Mouse (Mus musculus) lung, adult 2 months (tissue): ENCODE results near the gene Lrrc74a. TPM values are rescaled to one million over a fixed set of nuclear protein-coding genes. Genes with fewer than 3 reads are reported as not detected.

Source experiments
- DNase-seq: peaks from one replicate; pipeline ENCODE4 v3.0.0; 2022
- H3K4me1 ChIP-seq: fragments of 200-500 bp; 2 replicates; pipeline ENCODE4 v1.6.1; 2011; ENCODE audit warnings: low read length; ENCODE audit not compliant: control insufficient read depth, insufficient read depth
- H3K4me3 ChIP-seq: fragments of 200-500 bp; replicated peaks from 2 replicates; pipeline ENCODE3; 2011; ENCODE audit warnings: low read depth, mild to moderate bottlenecking, control low read depth, low read length; ENCODE audit errors: extremely low read depth
- CTCF ChIP-seq: fragments of 200-500 bp; IDR thresholded peaks from 2 replicates; pipeline ENCODE4 v1.5.1; 2011; ENCODE audit warnings: mild to moderate bottlenecking, low read length, control low read depth; ENCODE audit not compliant: insufficient read depth
- POLR2A ChIP-seq: fragments of 200-500 bp; IDR thresholded peaks from 2 replicates; pipeline ENCODE4 v1.6.1; 2011; ENCODE audit warnings: low read depth, mild to moderate bottlenecking, control low read depth, low read length, borderline replicate concordance; ENCODE audit errors: extremely low read depth
- WGBS: fragments of 180-500 bp; shearing (Covaris S2); methylation state at CpG from one replicate; pipeline ENCODE4 v1.1.7; 2018; 5-methylcytosine and 5-hydroxymethylcytosine counted together
- polyA plus RNA-seq: library from polyadenylated mRNA; depleted of rRNA; stranded (reverse); fragments of >200 nt; gene quantifications from 2 replicates; pipeline ENCODE4 v1.2.3, GENCODE M21; 2012

Lrrc74a gene
- polyA plus RNA-seq, 1 experiment, result not detected

GRCm38 (mm10) chr12:86693389-86693788, 40.8 kb upstream of the Lrrc74a start:
- TF ChIP-seq CTCF, result no peak
- TF ChIP-seq POLR2A, result no peak

DNA sequence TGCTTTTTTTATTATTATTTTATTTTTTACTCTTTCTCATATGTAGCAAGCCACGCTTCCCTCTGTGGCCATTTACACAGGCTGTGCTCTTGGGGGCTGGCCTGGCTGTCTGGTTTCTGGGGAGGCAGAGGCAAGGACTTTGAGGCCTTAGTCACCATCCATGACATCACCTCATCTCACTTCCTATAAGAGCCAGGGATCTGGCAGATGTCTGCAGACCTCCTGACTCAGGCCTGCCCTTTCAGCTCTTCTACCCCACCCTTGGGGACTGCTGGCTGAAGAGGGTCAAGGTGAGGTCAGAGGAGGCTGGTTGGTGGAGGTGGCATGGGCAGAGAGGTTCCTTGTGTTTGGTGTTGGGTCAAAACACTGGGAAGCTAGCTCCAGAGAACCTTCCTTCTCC, 39.7 kb upstream of the Lrrc74a start:
- Histone ChIP-seq H3K4me1 (no peaks in the 10 kb centered on the region), H3K4me3 (no peak overlapping the region)
- 81% methylated on average over 1 of the region's 1 CpGs for WGBS
- no peak for TF ChIP-seq CTCF
- no peak for DNase-seq

More at GRCm38 (mm10) chr12:86693389-86693788, 40.8 kb upstream of the Lrrc74a start:
- Histone ChIP-seq H3K4me1 (no peaks in the 10 kb centered on the region), H3K4me3 (no peak overlapping the region)
- no peak for DNase-seq

DNA sequence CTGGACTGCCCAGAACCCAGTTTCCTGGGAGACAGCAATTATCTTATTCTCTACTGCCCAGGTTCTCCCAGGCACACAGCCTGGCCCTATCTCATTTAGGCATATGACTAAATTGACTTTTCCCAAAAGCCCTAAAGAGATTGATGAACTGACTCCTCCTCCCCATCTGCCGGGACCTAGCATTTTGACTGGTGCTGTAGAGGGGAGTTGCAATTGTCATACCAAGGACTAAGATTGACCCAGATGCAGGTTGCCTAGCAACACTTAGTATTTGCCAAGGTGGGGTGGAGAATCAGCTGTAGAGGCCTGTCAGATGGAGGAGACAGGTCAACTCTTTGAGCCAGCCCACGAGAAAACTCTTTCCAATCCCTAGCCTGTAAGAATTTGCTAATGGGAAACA, 36.2 kb upstream of the Lrrc74a start:
- Histone ChIP-seq H3K4me1 (no peaks in the 10 kb centered on the region), H3K4me3 (no peak overlapping the region)
- no peak for DNase-seq
- TF ChIP-seq CTCF (no peak), POLR2A (no peak)
- 69% methylated on average over 2 of the region's 2 CpGs for WGBS

- Histone ChIP-seq H3K4me1 (no peaks in the 10 kb centered on the region), H3K4me3 (no peak overlapping the region)
- no peak for DNase-seq
- TF ChIP-seq CTCF (no peak), POLR2A (no peak)
These were observed 35.6 kb upstream of the Lrrc74a start for GRCm38 (mm10) chr12:86698537-86698936.

DNA sequence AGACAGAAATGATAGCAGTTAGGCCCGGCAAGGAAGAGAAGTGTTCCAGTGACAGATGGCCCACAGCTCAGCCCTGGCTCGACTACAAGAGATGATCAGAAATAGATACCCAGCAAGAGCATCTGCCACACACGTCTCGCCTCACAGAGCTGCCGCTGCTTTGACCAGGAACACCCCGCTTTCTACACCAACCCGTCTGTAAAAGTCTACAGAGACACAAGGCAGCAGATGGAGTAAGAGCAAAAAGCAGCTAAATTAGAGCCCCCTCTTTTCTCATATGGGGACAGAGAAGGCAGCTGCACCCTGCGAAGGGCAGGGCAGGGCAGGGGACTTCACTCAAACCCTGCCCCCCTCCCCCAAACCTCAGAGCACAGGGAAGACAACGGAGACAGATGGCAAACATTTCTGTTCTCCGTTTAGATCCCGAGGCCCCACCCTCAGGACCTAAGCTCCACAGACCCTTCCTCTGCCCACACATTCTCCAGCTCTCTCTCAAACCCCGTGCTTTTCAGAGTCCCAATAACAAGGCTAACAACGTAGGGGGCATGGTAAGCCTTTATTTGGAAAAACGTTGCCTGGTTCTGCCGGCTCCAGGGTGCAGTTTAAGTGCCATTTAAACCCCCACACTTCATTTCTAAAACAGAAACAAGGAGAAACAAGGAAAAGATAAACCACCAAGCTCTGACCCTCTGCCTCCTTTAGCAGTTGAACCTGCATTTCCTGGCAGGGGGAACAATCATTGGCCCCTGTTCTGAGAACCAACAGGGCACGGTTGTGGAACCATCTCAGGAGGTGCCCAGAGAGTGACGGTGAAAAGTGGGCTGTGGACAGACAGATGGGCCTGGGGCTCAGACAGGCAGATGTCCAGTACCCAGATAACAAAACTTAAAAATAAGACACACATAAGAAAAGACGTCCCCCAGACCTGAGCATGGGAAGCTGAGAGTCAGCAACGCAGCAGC, 33.9 kb upstream of the Lrrc74a start:
- 54% methylated on average over 19 of the region's 19 CpGs for WGBS
- no peak overlapping the region for H3K4me3 ChIP-seq
- no peak for DNase-seq
- TF ChIP-seq CTCF, result no peak
- no peak for TF ChIP-seq POLR2A
- H3K4me1 ChIP-seq, result no peaks in the 10 kb centered on the region

- Histone ChIP-seq H3K4me3 (no peak overlapping the region), H3K4me1 (no peaks in the 10 kb centered on the region)
- TF ChIP-seq CTCF, result no peak
- no peak for TF ChIP-seq POLR2A
- no peak for DNase-seq
- WGBS, result 84% methylated on average over 4 of the region's 4 CpGs
These were observed 33.2 kb upstream of the Lrrc74a start for GRCm38 (mm10) chr12:86700927-86701310.

GRCm38 (mm10) chr12:86701491-86701890, 32.7 kb upstream of the Lrrc74a start:
- no peak for TF ChIP-seq POLR2A
- TF ChIP-seq CTCF, result no peak
- H3K4me1 ChIP-seq, result no peaks in the 10 kb centered on the region
- WGBS, result 89% methylated on average over 4 of the region's 4 CpGs
- H3K4me3 ChIP-seq, result no peak overlapping the region
- no peak for DNase-seq

- no peak for DNase-seq
- TF ChIP-seq POLR2A, result no peak
- no peak for TF ChIP-seq CTCF
- WGBS, result 98% methylated on average over 3 of the region's 3 CpGs
- Histone ChIP-seq H3K4me3 (no peak overlapping the region), H3K4me1 (no peaks in the 10 kb centered on the region)
These were observed 31.5 kb upstream of the Lrrc74a start for GRCm38 (mm10) chr12:86702690-86703089.

DNA sequence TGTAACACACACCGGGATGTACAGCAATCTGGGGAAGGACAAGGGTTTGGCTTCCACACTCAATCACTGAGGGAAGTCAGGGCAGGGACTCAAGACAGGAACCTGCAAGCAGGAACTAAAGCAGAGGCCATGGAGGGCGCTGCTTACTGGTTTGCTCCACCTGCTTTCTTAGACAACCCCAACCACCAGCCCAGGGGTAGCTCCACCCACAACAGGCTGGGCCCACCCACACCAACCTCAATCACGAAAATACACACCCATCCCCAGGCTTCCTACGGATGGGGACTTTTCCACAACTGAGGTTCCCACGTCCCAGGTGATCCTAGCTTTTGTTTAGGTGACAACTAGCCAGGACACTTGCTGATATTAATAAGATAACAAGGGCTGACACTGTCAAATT, 28.3 kb upstream of the Lrrc74a start:
- no peak for DNase-seq
- 86% methylated on average over 5 of the region's 5 CpGs for WGBS

DNA sequence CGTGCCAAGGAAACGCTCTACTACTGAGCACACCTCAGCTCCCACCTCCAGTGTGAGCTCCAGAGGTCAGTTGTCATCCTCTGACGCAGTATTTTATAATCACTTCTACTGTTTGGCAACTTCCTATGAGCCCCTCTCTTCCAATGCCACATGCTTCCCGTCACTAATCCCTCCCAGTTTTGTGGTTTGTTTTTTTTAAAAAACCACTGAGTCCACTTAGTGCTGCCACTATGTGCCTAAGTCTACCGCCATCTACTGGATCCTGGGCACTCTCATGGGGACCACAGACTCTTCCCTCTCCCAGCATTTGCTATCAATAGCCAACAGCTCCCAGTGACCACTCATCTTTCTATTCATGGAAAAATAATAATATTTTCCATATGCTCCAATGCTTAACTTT, 20.1 kb upstream of the Lrrc74a start:
- Histone ChIP-seq H3K4me1 (no peaks in the 10 kb centered on the region), H3K4me3 (no peak overlapping the region)
- 58% methylated on average over 5 of the region's 5 CpGs for WGBS
- no peak for DNase-seq
- TF ChIP-seq CTCF (no peak), POLR2A (no peak)

More for the DNA sequence above, 28.3 kb upstream of the Lrrc74a start:
- no peak for TF ChIP-seq POLR2A
- no peak for TF ChIP-seq CTCF
- Histone ChIP-seq H3K4me1 (no peaks in the 10 kb centered on the region), H3K4me3 (no peak overlapping the region)
